Mouse (Mus musculus) heart, adult 2 months (tissue): ENCODE measurements around the gene Gm39653.

Source experiments
- CTCF ChIP-seq: fragments of 200-600 bp; IDR thresholded peaks from 2 replicates; pipeline ENCODE4 v1.8.1; 2022; ENCODE audit warnings: antibody characterized with exemption, mild to moderate bottlenecking, moderate library complexity
- EP300 ChIP-seq: fragments of 200-500 bp; IDR thresholded peaks from 2 replicates; pipeline ENCODE4 v1.6.1; 2011; ENCODE audit warnings: low read depth, low read length, control low read depth; ENCODE audit not compliant: insufficient read depth
- POLR2A ChIP-seq: fragments of 200-500 bp; IDR thresholded peaks from 2 replicates; pipeline ENCODE4 v1.6.1; 2011; ENCODE audit warnings: mild to moderate bottlenecking, low read depth, low read length, control low read depth; ENCODE audit not compliant: insufficient read depth

GRCm38 (mm10) chr1:63572229-63572628, 43.5 kb upstream of the Gm39653 start:
- no peak for TF ChIP-seq EP300
- no peak for TF ChIP-seq POLR2A
- no peak for TF ChIP-seq CTCF
